Mouse (Mus musculus) intestine, embryonic 14.5 days (tissue): ENCODE measurements around the gene Plscr3. TPM values are rescaled to one million over a fixed set of nuclear protein-coding genes. Genes with fewer than 3 reads are reported as not detected.

Experiments
- ATAC-seq: fragments of 200-750 bp; cut with Nextera tagmentation; replicated peaks from 2 replicates; pipeline ENCODE4 v1.8.0; 2017; ENCODE audit warnings: low read depth, moderate number of reproducible peaks, moderate TSS enrichment, moderate library complexity; ENCODE audit not compliant: low FRiP score, low TSS enrichment
- DNase-seq: peaks from one replicate; pipeline ENCODE4 v3.0.0-alpha.2; 2018; ENCODE audit warnings: low spot score
- H3K27ac ChIP-seq: fragments of 300-500 bp; sonication (generic); 2 replicates; pipeline ENCODE4 v1.5.1; 2014; ENCODE audit warnings: low read depth, mild to moderate bottlenecking, control low read depth
- H3K27me3 ChIP-seq: fragments of 300-500 bp; sonication (generic); replicated peaks from 2 replicates; pipeline ENCODE4 v1.6.1; 2014; ENCODE audit warnings: low read length, control low read depth; ENCODE audit not compliant: control insufficient read depth, insufficient read depth
- H3K36me3 ChIP-seq: fragments of 300-500 bp; sonication (generic); 2 replicates; pipeline ENCODE4 v1.6.1; 2014; ENCODE audit warnings: low read length, control low read depth; ENCODE audit not compliant: control insufficient read depth, insufficient read depth
- H3K4me1 ChIP-seq: fragments of 300-500 bp; sonication (generic); replicated peaks from 2 replicates; pipeline ENCODE4 v1.6.1; 2014; ENCODE audit warnings: low read length, control low read depth, mixed read lengths; ENCODE audit not compliant: control insufficient read depth, insufficient read depth
- H3K4me2 ChIP-seq: fragments of 300-500 bp; sonication (generic); 2 replicates; pipeline ENCODE4 v1.6.1; 2014; ENCODE audit warnings: low read length
- H3K4me3 ChIP-seq: fragments of 300-500 bp; sonication (generic); 2 replicates; pipeline ENCODE4 v1.5.1; 2014; ENCODE audit warnings: low read depth, low read length, control low read depth, mixed read lengths
- H3K9ac ChIP-seq: fragments of 300-500 bp; sonication (generic); 2 replicates; pipeline ENCODE4 v1.6.1; 2014; ENCODE audit warnings: mild to moderate bottlenecking, low read length
- H3K9me3 ChIP-seq: fragments of 300-500 bp; sonication (generic); 2 replicates; pipeline ENCODE4 v1.6.1; 2016; ENCODE audit warnings: low read length, control low read depth; ENCODE audit not compliant: control insufficient read depth
- WGBS: fragments of 180-500 bp; shearing (Covaris S2); extraction: QIAGEN DNeasy Blood & Tissue Kit; methylation state at CpG from one replicate; pipeline ENCODE4 v1.1.7; 2014; 5-methylcytosine and 5-hydroxymethylcytosine counted together
- polyA plus RNA-seq: library from polyadenylated mRNA; unstranded; fragments of >200 nt; fragmentation: Nextera tagmentation; extraction: Ambion mirVana; gene quantifications from 2 replicates; pipeline ENCODE4 v1.2.1, GENCODE M21; 2014

Plscr3 gene
- polyA plus RNA-seq, 1 experiment from 2014 or later = 92.1 TPM

DNA sequence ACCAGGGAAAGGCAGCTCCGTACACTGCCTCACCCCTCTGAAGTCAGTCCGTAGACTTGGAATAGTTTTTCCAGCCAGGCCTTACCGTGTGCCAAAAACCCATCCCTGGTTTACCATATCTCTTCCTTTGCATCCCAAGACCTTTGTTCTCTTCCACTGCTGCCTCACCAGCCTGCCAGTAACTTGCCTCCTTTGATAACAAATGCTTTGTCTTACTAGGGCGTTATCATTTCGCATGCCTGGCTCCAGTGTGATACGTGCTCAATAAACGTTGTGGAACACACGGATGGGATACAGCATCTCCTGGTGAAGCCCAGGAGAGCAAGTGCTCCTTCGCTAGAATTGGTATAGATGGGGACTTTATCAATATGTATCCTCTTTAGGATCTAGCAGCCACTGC, 21.2 kb downstream of the Plscr3 start:
- H3K9ac ChIP-seq = no peak overlapping the region
- no peak overlapping the region for H3K4me3 ChIP-seq
- DNase-seq (no peak), ATAC-seq (no peak)
- no peak overlapping the region for H3K4me2 ChIP-seq
- H3K9me3 ChIP-seq = no peaks in the 10 kb centered on the region
- H3K36me3 ChIP-seq = no peaks in the 10 kb centered on the region
- 59% methylated on average over 9 of the region's 9 CpGs for WGBS
- H3K27ac ChIP-seq = no peak overlapping the region
- no peaks in the 10 kb centered on the region for H3K27me3 ChIP-seq
- no peaks in the 10 kb centered on the region for H3K4me1 ChIP-seq

DNA sequence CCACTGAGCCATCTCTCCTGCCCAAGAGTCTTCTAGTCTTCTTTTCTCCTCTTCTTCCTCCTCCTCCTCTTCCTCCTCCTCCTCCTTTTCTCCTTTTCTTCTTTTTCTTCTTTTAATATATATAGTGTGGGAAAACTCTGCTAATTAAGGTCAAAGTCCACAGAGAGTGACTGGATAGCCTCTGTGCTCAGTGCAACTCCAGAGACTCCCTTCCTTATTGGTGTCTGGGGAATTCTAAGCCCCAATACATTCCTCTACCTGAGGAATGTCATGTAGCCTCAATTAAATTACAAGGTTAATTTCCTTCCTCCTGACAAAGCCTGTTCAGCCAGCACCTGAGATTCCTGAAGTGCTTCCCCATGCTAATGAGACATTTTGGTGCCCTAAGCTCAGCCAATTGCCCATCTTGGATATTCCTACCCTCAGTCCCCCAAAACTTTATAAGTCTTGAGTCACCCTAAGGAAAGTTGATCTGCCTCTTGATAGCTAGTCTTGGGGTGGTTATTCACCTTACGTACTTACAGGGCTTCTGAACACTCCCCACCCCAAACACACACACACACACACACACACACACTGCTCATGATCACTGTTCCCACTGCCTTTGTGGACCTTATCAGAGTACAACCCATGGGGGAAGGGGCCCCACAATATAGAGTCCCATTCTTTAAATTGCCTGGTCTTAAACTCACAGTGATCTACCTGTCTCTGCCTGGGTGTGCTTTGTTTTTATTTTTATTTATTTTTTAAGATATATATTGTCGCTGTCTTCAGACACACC, 24.3 kb downstream of the Plscr3 start:
- 92% methylated on average over 2 of the region's 2 CpGs for WGBS
- Histone ChIP-seq H3K36me3 (no peaks in the 10 kb centered on the region), H3K27me3 (no peaks in the 10 kb centered on the region), H3K27ac (no peak overlapping the region), H3K9ac (no peak overlapping the region), H3K4me1 (no peaks in the 10 kb centered on the region), H3K4me2 (no peak overlapping the region), H3K9me3 (no peaks in the 10 kb centered on the region), H3K4me3 (no peak overlapping the region)
- DNase-seq = no peak
- ATAC-seq = no peak

- no peak overlapping the region for H3K27ac ChIP-seq
- no peak overlapping the region for H3K4me3 ChIP-seq
- H3K36me3 ChIP-seq = no peaks in the 10 kb centered on the region
- no peak for DNase-seq
- no peaks in the 10 kb centered on the region for H3K9me3 ChIP-seq
- H3K27me3 ChIP-seq = no peaks in the 10 kb centered on the region
- no peak overlapping the region for H3K9ac ChIP-seq
- WGBS = 88% methylated on average over 7 of the region's 7 CpGs
- H3K4me1 ChIP-seq = peaks cover 7% of the 10 kb centered on the region; the same call in 1 of the 2 replicates
- H3K4me2 ChIP-seq = no peak overlapping the region
- no peak for ATAC-seq
These were observed 25.6 kb downstream of the Plscr3 start for GRCm38 (mm10) chr11:69871822-69872221.

- no peaks in the 10 kb centered on the region for H3K36me3 ChIP-seq
These were observed 26.3 kb downstream of the Plscr3 start for GRCm38 (mm10) chr11:69872451-69872850.

DNA sequence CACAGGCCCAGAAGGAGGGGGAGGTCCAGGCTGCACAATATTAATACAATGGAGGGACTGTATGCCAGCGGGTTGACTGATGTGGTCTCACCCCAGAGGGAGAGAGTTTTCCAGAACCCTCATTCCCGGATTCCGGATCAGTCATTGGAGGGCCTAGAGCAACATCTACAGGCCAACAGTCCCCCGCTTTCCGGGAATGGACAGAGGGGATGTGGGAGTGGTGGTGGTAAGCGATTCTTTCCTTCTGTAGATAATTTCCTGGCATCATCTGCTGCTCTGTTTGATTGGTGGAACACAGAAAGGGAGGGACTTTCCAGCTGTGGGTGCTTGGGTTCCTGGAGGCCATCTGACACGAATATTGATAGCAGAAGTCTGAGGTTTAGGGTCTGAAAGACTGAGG, 30.0 kb downstream of the Plscr3 start:
- Histone ChIP-seq H3K9me3 (no peaks in the 10 kb centered on the region), H3K36me3 (no peaks in the 10 kb centered on the region), H3K4me1 (peaks cover 21% of the 10 kb centered on the region), H3K9ac (no peak overlapping the region), H3K4me3 (no peak overlapping the region), H3K4me2 (no peak overlapping the region), H3K27me3 (no peaks in the 10 kb centered on the region), H3K27ac (0 out of 2 replicates have a peak overlapping the region, but pooled peaks have one; percentile 8)
- WGBS = 48% methylated on average over 7 of the region's 7 CpGs
- ATAC-seq (no peak), DNase-seq (no peak)

More at GRCm38 (mm10) chr11:69872451-69872850, 26.3 kb downstream of the Plscr3 start:
- Histone ChIP-seq H3K9me3 (no peaks in the 10 kb centered on the region), H3K4me2 (no peak overlapping the region), H3K9ac (no peak overlapping the region), H3K4me3 (no peak overlapping the region), H3K4me1 (peaks cover 7% of the 10 kb centered on the region; the same call in 1 of the 2 replicates), H3K27me3 (no peaks in the 10 kb centered on the region), H3K27ac (no peak overlapping the region)
- 78% methylated on average over 4 of the region's 4 CpGs for WGBS
- no peak for DNase-seq
- no peak for ATAC-seq

DNA sequence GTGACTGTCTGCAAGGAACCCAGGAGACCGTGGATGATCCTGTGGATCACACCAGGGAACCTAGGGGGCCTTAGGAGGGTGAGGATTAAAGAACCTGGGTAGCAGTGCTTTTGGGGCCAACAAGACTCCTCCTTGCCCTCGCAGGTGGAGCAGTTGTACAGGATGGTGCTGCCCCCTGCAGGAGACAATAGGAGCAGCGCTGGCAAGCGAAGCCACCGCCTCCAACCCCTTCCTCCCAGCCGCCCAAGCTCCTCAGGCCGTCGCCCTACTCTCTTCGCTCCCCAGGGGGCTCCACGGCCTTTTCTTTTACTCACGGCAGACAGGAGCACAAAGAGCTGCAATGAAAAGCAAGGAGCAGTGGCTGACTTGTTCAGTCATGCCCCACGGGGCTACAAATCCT, 30.7 kb downstream of the Plscr3 start:
- Histone ChIP-seq H3K27me3 (no peaks in the 10 kb centered on the region), H3K9me3 (no peaks in the 10 kb centered on the region), H3K4me1 (peaks cover 28% of the 10 kb centered on the region), H3K4me2 (peak overlapping the region; percentile 16; the same call in 1 of the 2 replicates), H3K4me3 (no peak overlapping the region), H3K27ac (peak overlapping the region; percentile 22; the same call in 1 of the 2 replicates), H3K9ac (no peak overlapping the region), H3K36me3 (no peaks in the 10 kb centered on the region)
- DNase-seq = peak; percentile 93
- ATAC-seq = 0 out of 2 replicates have a peak, but pooled peaks have one; percentile 6
- WGBS = 5% methylated on average over 12 of the region's 12 CpGs

GRCm38 (mm10) chr11:69877878-69878277, 31.7 kb downstream of the Plscr3 start, which contains the start of gene Tmem95:
TSS of gene Tmem95 (minus strand) at chr11:69878018.
- no peaks in the 10 kb centered on the region for H3K9me3 ChIP-seq
- no peak within 1 kb of the TSS for H3K4me3 ChIP-seq
- H3K27me3 ChIP-seq = no peaks in the 10 kb centered on the region
- ATAC-seq (no peak), DNase-seq (no peak)
- H3K9ac ChIP-seq = no peak within 1 kb of the TSS
- 89% methylated on average over 11 of the region's 11 CpGs for WGBS
- peak within 1 kb of the TSS; percentile 16; the same call in 1 of the 2 replicates for H3K4me2 ChIP-seq
- H3K4me1 ChIP-seq = peaks cover 28% of the 10 kb centered on the region
- peak within 1 kb of the TSS; percentile 22; the same call in 1 of the 2 replicates for H3K27ac ChIP-seq
- H3K36me3 ChIP-seq = no peaks in the 10 kb centered on the region

DNA sequence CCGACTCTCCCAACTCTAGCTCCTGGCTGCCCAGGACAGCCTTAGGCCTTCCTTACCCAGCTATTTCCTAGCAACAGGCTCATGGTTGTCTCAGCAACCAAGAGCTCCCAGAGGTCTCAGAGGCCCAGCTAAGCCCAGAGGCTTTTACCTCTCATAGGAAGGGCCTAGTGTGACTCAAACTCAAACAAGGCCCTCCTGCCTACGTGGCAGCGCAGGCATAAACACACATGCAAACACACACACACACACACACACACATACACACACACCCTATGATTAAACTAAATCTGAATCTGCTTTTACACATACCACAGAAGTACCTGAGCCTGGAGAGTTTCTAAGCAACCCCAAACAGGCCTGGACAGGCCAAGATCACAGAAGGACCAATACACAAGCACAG, 32.2 kb downstream of the Plscr3 start:
- Histone ChIP-seq H3K9ac (no peak overlapping the region), H3K4me1 (peaks cover 28% of the 10 kb centered on the region)
- DNase-seq = no peak

GRCm38 (mm10) chr11:69878952-69879351, 32.8 kb downstream of the Plscr3 start:
- no peak overlapping the region for H3K9ac ChIP-seq
- no peak for DNase-seq
- H3K27ac ChIP-seq = no peak overlapping the region
- no peak for ATAC-seq
- H3K27me3 ChIP-seq = no peaks in the 10 kb centered on the region
- H3K36me3 ChIP-seq = no peaks in the 10 kb centered on the region
- peak overlapping the region; percentile 69 for H3K4me2 ChIP-seq
- 85% methylated on average over 6 of the region's 6 CpGs for WGBS
- no peak overlapping the region for H3K4me3 ChIP-seq
- peaks cover 28% of the 10 kb centered on the region for H3K4me1 ChIP-seq
- H3K9me3 ChIP-seq = no peaks in the 10 kb centered on the region

More for the DNA sequence above, 32.2 kb downstream of the Plscr3 start:
- H3K9me3 ChIP-seq = no peaks in the 10 kb centered on the region
- WGBS = 84% methylated on average over 3 of the region's 3 CpGs
- no peaks in the 10 kb centered on the region for H3K36me3 ChIP-seq
- H3K27ac ChIP-seq = no peak overlapping the region
- no peak overlapping the region for H3K4me3 ChIP-seq
- ATAC-seq = no peak
- H3K27me3 ChIP-seq = no peaks in the 10 kb centered on the region
- no peak overlapping the region for H3K4me2 ChIP-seq
